Mouse (Mus musculus) c-Kit-positive CD71-positive TER-119-negative erythroid progenitor cells, embryonic 14.5 days (primary cell): ENCODE measurements around the gene Qtrt1.
A peak's percentile ranks its signal among the peaks of the same experiment; 100 is the strongest.
"Not testable (repeated sequence)": the region's sequence is repeated elsewhere in the genome, so short reads cannot be mapped to it uniquely, and the experiment has no call there.

ENCODE experiments used
- DNase-seq: peaks from one replicate; pipeline ENCODE4 v3.0.0-alpha.2; 2013; ENCODE audit warnings: low read depth

Gene Qtrt1

DNA sequence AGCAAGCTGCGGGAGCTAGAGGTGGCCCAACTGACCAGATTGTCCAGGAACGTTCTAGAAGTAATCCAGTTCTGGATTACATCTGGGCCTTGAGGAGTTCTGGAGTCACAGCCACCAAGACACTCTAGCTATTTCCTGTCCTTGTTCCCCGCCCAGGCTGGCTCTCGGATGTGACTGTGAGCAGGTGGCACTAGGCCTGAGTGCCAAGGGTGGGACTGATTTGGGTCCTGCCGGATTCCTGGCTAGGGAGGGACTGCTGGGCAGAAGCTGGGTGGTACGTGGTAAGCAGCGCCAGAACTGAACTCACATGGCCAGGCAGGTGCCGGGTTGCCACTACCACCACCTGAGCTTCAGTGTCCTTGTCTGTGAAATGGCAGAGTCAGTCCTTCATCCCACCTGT is 39.8 kb downstream of the Qtrt1 start:
- DNase-seq = no peak

DNA sequence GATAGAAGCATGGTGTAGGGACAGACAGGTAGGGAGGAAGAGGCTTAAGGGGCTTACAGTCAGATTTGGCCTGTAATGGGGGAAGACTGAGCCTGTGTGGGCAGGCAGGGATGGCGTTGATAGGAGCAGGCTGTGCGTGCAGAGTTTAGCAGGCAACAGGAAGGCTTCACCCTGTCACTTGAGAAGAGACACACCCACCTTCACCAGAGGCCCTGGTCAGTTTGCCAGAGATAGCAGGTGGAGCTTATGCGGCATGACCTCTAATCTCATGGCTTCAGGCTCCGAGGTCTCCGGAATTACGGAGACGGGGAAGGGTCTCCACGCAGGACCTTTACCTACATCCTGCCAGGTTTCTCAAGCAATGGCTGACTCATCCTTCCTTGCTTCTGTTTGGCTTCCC is 40.2 kb downstream of the Qtrt1 start:
- peak; percentile 21 for DNase-seq

- DNase-seq = no peak
These were observed 41.4 kb downstream of the Qtrt1 start for GRCm38 (mm10) chr9:21453003-21453402.

DNA sequence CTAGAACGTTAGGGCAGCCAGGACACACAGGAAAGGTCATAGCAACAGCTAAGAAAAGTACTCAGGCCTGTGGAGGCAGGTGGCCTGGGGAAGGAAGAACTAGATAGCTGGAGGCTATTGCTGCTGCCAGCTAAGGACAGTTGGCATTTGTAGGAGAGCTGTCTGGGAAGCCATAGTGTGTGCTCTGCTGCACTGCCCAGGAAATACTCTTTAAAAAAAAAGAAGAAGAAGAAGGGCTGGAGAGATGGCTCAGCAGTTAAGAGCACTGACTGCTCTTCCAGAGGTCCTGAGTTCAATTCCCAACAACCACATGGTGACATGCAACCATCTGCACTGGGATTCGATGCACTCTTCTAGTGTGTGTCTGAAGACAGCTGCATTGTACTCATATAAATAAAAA is 41.8 kb downstream of the Qtrt1 start:
- no peak for DNase-seq

DNA sequence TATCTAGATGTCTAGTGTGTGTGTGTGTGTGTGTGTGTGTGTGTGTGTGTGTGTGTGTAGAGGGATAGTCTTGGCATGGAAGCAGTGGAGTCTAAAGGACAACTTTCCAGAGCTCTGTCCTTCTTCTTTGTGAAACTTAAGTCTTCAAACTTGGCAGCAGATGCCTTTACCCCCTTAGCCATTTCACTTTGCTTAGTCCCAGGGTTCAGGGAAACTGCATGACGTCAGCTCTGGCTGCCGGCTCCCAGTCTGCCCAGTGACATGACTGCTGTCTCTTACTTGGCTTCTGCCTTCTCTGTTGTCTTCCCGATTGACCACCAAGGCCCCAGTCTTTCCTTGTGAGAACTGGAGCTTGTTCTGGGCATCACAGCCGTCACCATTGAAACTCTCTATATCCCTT is 42.9 kb downstream of the Qtrt1 start:
- no peak for DNase-seq

- no peak for DNase-seq
These were observed 43.6 kb downstream of the Qtrt1 start for GRCm38 (mm10) chr9:21455103-21455770.

DNA sequence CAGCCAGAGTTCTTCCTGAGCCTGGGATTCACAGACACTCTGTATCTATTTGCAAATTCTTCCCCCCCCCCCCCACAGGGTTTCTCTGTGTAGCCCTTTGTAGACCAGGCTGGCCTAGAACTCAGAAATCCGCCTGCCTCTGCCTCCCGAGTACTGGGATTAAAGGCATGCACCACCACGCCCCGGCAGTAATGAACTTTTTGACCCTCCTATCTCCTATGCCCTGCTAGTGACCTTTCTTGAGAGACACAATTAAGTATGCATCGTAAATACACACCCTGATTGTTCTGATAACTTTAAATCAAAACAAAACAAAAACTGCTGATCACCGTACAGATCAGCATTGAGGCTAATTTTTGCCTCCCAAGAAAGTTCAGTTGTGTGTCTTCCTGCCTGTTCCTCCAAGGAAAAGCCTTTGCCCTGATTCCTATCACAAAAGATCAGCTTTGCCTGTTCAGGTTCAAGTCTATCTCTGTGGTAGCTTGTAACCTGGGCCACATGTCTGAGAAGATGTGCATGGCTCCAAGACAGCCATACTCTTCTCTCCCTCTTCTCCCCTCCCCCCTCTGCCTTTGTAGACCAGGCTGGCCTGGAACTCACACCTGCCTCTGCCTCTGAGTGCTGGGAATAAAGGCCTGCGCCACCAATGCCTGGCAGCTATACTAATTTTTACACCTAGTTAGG is 44.8 kb downstream of the Qtrt1 start:
- DNase-seq = no peak

DNA sequence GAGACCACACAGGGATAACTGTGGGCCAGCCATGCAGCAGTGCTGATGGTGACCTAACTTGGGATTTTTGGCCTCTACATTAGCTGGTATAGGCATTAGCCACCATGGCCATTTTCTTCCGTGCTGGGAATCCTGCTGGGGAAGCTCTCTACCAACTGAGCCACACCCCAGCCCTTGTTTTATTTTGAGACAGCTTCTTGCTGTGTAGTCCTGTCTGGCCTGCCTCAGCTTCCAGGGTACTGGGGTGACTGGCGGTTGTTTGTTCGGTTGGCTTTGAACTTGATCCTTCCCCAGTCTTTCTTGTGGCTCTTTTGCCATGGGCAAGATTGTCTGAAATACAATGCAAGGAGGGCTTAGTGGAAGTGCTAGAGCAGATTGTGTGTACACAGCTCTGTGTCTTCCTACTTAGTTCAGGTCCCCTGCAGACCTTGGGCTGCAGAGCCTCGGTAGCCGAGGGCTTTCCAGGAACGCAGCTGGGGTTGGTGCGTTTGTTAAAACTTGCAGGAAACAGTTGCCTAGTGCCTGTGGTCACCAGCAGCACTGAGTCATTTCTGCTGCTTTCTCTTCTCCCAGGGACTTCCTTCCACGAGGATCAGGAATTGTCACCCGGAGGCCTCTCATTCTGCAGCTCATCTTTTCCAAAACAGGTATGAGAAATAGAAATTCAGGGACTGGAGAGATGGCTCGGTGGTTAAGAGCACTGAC is 45.4 kb downstream of the Qtrt1 start:
- no peak for DNase-seq

- no peak for DNase-seq
These were observed 47.2 kb downstream of the Qtrt1 start for GRCm38 (mm10) chr9:21458821-21459220.

GRCm38 (mm10) chr9:21460400-21460940 is 48.8 kb downstream of the Qtrt1 start:
- DNase-seq = no peak

- no peak for DNase-seq
These were observed 51.5 kb downstream of the Qtrt1 start for GRCm38 (mm10) chr9:21463138-21463590.

GRCm38 (mm10) chr9:21463766-21464564 is 52.3 kb downstream of the Qtrt1 start:
- no peak for DNase-seq

- DNase-seq = not testable (repeated sequence)
These were observed 52.9 kb downstream of the Qtrt1 start for GRCm38 (mm10) chr9:21464565-21464928.

DNA sequence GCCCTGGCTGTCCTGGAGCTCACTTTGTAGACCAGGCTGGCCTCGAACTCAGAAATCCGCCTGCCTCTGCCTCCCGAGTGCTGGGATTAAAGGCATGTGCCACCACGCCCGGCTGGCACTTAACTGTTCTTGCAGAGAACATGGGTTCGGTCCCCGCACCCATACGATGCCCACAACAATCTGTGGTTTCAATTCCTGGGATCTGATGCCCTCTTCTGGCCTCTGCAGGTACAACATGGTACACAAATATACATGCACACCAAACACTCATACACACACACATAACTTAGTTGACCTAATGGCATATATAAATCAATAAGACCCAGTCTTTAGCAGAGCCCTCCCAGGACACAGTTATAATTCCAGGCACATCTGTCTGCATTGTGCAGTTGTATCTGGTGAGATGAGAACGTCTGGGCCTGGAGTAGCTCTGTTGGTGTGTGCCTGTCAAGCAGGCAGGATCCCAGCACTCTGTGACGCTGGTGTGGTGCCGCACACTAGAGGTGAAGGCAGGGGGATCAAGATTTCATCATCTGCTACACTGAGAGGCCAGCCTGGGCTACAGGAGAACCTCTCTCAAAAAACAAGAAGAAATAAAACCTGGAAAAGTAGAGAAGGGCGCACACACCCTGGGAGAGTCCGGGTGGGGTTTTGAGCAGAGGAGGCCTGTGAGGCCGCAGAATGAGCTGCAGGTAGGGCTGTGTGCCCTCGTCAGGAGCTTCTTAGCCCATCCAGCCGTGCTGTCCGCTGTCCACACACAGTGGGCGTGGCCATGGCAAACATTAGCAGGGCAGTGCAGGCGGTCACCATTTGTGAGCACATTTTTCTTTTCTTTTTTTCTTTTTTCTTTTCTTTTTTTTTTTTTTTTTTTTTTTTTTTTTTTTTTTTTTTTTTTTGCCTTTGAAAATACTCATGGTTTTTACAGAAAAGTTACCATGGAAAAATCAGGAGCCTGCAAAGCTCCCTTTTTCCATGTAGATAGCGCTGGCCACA is 57.7 kb downstream of the Qtrt1 start:
- peak; percentile 42 for DNase-seq
